Mouse (Mus musculus) lung, postnatal 36 days (tissue): ENCODE data around the gene Zbtb40.

Experiments
- DNase-seq: peaks from one replicate; pipeline ENCODE4 v3.0.0; 2022; ENCODE audit warnings: mixed read lengths

The Zbtb40 gene

DNA sequence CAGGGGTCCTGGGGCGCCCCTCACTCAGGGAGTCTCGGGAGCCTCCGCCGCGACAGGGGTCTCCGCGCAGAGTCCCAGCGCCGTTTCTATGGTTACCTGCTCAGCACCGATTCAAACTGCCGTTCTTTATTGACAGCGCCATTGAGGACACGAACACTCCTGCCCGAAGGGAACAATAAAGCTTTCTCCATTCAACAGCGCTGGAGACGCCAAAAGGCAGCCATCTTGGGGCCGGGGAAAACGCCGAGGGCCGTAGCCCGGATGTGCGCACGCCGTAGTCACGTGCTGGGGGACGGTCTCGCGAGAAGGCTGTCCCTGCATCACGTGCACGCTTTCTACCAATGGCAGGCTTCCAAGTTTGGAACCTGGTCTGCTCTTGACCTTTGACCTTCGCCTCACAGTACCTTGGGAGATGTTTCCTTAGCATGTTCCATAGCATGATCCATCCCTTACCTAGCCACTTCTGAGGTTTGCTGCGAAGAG, at the start of gene Zbtb40:
Zbtb40 (minus strand) TSS at position 252 of the 483 bp plus-strand sequence.
- peak; percentile 92 for DNase-seq

GRCm38 (mm10) chr4:137097984-137098327, 49.4 kb upstream of the Zbtb40 start:
- no peak for DNase-seq

DNA sequence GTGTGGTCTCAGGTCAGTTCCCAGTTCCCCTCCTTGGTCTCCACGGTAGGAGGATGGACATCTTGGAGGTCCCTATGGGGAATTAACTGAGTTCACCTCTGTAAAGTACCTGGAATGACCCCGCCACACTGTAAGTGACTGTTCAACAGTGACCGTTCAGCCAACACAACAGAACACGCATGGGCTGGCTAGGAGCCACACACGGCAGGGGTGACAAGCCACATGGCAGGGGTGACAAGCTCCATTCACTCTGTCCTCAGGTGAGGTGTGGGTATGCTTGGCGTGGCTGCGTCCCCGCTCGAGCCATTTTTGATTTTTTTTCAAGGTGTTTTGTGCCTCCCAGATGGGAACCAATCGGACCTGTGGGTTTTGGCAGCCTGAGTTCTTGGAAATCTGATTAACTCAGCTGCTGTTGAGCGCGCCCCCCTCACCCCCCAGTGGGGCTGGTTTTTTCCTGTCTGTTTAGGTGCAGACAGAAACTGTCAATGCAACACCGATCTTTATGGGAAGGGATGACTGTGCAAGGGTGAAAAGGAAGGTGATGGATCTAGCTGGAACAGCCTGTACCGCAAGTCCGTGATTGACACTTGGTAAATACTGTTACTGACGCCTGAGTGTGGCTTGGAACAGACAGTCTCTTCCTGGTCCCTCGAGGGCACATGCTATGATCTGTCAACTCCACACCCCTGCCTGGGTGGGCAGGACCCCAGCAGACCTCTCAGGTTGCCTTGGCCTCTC, 48.8 kb upstream of the Zbtb40 start:
- DNase-seq = no peak

- no peak for DNase-seq
Observed at GRCm38 (mm10) chr4:137096353-137096752, 47.8 kb upstream of the Zbtb40 start.

- DNase-seq = peak; percentile 6
Observed at GRCm38 (mm10) chr4:137085083-137085810, 36.6 kb upstream of the Zbtb40 start.

DNA sequence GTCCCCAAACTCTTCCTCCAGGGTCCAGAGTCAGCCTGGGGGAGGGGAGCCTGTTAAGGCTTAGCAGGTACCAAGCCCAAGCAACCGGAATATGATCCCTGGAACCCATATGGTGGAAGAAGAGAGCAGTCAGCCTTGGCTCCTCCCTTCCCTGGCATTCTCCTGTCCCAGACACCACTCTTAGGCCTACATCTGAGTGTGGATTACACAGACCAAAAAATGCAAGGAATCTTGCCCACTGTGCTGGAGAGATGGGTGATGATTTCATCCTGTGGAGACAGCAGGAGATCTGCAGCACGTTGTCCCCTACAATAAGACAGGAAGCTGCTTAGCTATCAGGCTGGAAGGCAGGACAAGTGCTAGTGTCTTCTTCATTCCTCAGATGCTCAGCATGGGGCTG, 34.3 kb upstream of the Zbtb40 start:
- no peak for DNase-seq

GRCm38 (mm10) chr4:137081401-137081800, 32.8 kb upstream of the Zbtb40 start:
- DNase-seq = peak; percentile 47

DNA sequence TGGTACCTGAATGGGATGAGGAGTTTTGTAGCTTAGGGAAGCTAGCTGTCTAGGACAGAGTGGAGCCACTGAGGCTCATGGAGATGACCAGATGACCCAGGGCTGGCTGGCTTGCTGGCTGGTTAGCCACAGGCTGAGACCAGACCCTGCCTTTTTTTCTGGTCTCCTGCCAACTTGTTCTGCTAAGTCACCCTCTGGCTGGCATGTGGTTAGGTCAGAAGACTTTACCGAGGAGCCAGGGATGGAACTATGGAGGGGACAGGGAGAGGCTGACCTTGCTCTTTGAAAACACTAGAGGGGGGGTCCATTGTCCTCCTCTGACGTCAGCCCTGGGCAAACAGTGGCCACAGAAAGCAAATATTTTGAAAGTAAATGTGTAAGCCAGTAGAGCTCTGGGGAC, 28.6 kb upstream of the Zbtb40 start:
- peak; percentile 8 for DNase-seq

GRCm38 (mm10) chr4:137071204-137071603, 22.6 kb upstream of the Zbtb40 start:
- no peak for DNase-seq

- no peak for DNase-seq
Observed at GRCm38 (mm10) chr4:137068491-137068890, 19.9 kb upstream of the Zbtb40 start.

DNA sequence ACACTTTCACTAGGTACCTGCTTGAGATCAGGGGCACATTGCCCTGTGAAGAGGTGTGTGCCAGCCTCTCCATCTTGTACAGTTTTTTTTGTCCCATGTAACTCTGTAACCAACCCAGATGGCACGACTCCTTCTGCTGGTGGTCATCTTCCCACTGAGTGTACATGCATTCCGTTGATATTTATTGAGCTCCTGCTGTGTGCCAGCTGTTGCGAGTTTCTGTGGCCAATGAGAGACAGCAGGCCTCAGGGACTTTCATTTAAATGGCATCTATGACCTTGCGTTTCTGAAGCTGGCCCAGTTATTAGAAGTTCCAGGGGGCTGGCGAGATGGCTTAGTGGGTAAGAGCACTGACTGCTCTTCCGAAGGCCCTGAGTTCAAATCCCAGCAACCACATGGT, 17.2 kb upstream of the Zbtb40 start:
- no peak for DNase-seq

DNA sequence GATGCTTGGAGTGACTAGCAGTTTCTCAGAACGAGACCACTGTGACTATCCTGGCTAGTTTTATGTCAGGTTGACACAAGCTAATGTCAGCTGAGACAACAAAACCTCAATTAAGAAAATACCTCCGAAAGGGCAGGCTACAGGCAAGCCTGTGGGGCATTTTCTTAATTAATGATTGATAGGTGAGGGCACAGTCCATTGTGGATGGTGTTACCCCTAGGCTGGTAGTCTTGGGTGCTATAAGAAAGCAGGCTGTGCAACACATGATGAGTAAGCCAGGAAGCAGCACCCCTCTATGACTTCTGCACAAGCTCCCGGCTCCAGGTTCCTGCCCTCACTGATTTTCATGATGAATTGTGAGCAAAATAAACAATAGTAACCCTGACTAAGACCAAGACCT, 6.3 kb upstream of the Zbtb40 start:
- DNase-seq = no peak

GRCm38 (mm10) chr4:137053810-137054209, 5.2 kb upstream of the Zbtb40 start:
- no peak for DNase-seq

DNA sequence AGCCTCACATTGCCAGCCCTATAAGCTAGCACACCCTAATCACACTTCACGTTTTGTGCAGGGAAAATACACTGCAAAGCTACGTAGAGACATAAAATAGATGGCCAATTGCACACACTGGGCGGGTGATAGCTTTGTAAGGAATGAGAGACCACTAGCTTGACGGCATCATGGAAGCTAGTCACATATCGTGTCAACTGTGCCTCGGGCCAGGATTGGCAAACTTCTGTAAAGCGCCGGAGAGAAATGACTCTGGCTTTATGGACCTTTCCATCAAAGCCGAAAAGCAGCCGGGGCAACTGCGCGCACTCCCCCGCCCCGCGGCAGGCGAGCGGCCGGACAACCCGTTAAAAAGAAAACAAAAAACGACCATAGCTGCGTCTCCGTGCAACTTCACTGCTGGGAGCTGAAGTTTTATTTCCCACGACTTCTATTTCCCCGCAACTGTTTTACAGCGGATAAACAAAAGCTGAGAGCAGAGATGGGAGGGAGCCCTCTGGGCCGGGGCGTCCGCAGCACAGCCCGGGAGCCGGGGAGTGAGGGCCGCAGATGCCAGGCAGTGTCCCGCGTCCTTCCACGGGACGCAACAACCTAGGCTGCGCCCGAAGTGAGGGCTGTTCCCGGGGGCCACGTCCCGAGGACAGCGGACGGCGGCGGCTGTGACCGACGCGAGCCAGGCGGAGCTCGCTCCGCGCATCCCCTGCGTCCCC, 606 bp downstream of the Zbtb40 start:
- no peak for DNase-seq

GRCm38 (mm10) chr4:137046110-137046509, 2.5 kb downstream of the Zbtb40 start:
- no peak for DNase-seq

- no peak for DNase-seq
Observed at GRCm38 (mm10) chr4:137044516-137044915, 4.1 kb downstream of the Zbtb40 start.

- DNase-seq = no peak
Observed at GRCm38 (mm10) chr4:137043799-137044198, 4.8 kb downstream of the Zbtb40 start.

- DNase-seq = no peak
Observed at GRCm38 (mm10) chr4:137042039-137042438, 6.6 kb downstream of the Zbtb40 start.

DNA sequence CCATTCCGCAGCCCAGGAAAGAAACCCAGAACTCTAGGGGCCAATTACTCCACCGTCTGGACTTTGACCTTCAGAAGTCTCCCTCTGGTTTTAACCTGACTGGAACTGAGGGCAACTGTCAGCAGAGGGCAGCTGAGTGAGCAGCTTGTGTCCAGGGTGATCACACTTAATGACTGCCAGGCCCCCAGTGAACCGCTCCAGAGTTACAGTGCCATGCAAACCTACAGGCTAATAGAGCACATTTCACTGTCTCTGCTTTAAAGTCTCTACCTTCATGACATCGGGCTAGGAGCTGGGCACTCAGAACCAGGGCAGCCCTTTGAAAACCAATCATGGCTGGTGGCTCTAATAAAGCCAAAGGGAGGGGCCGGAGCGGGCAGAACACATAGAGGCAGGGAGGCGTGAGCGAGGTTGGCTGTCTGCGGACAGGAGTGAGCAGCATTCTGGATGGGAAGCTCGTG, 7.4 kb downstream of the Zbtb40 start:
- no peak for DNase-seq

DNA sequence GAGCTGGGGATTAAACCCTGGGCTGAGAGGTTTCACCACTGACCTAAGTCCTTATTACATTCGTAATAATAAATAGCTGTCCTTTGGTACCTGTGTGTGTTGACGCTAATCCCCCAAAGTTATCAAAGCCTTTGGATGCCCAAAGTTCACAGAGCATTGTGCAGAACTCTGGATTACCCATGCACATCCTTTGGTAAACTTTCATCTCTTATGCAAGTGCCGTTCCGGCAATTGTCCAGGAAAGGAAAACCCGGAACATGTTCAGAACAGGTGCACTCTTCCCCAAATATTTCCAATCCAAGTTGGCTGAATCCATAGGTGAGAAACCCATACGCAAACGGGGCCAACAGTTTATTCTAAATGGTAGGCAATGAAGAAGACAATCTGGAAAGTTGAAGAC, 9.2 kb downstream of the Zbtb40 start:
- DNase-seq = no peak

- DNase-seq = no peak
Observed at GRCm38 (mm10) chr4:137038501-137038900, 10.1 kb downstream of the Zbtb40 start.

GRCm38 (mm10) chr4:137038096-137038495, 10.5 kb downstream of the Zbtb40 start:
- DNase-seq = no peak

DNA sequence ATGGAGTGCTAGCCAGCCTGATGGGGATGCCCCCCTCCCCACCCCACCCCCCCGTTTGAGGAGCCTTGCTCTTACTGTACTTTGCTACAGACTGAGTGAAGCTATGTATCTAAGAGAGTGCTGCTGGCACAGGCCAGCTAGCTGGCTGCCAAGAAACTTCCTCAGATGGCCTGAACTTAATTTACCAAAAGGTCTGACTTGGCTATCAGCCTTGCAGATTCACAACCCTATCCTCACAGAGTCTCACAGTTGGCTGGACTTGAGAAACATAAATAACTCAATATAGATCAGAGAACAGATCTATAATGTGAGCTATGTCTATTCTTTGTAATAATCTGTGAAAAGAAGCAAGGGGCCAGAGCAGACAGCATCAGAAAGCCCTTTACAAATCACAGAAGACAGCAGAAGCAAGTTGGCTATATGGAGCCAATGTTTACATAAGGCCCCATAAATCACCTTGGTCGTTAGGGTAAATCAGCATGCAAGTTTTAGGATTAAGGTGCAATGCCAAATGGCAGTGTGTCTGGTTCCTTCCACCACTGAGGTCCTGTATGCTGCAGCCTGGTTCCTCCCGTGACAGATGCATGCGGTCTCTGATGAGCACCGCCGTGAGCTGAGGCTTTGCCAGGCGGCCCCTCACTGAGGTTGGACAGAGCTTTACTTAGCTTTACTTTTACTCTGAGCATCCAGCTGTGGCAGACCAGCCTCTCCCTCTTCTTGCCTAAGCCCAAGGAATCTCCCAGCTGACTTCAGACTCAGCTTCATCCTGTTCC, 15.3 kb downstream of the Zbtb40 start:
- peak; percentile 3 for DNase-seq
